Mouse (Mus musculus) ES-Bruce4 (cell line): ENCODE data around the gene Pcna. TPM values are rescaled to one million over a fixed set of nuclear protein-coding genes. Genes with fewer than 3 reads are reported as not detected.

Experiments used
- H3K27ac ChIP-seq: 2 replicates; pipeline ENCODE4 v1.5.1; 2012; ENCODE audit warnings: low read length, inconsistent platforms; ENCODE audit not compliant: insufficient read depth
- H3K27me3 ChIP-seq: 2 replicates; pipeline ENCODE4 v1.6.1; 2012; ENCODE audit warnings: mild to moderate bottlenecking, low read length, inconsistent platforms; ENCODE audit not compliant: control insufficient read depth, poor library complexity, insufficient read depth, severe bottlenecking
- H3K36me3 ChIP-seq: 2 replicates; pipeline ENCODE4 v1.6.1; 2012; ENCODE audit warnings: inconsistent platforms, mild to moderate bottlenecking, low read length, moderate library complexity; ENCODE audit not compliant: control insufficient read depth, poor library complexity, insufficient read depth, severe bottlenecking
- H3K4me1 ChIP-seq: one replicate; pipeline ENCODE4 v1.8.1; 2011; ENCODE audit warnings: low read length; ENCODE audit not compliant: control insufficient read depth, insufficient read depth
- H3K4me3 ChIP-seq: 2 replicates; pipeline ENCODE4 v1.5.1; 2011; ENCODE audit warnings: low read depth, mild to moderate bottlenecking, low read length
- H3K9ac ChIP-seq: 2 replicates; pipeline ENCODE4 v1.6.1; 2012; ENCODE audit warnings: low read depth, mild to moderate bottlenecking, inconsistent platforms; ENCODE audit not compliant: poor library complexity, severe bottlenecking
- H3K9me3 ChIP-seq: replicated peaks from 2 replicates; pipeline ENCODE4 v1.6.1; 2012; ENCODE audit warnings: mild to moderate bottlenecking, low read length, inconsistent platforms; ENCODE audit not compliant: control insufficient read depth, poor library complexity, insufficient read depth, severe bottlenecking
- CTCF ChIP-seq: IDR thresholded peaks from one replicate; pipeline ENCODE4 v1.8.1; 2011; ENCODE audit warnings: low read depth, low read length
- EP300 ChIP-seq: IDR thresholded peaks from 2 replicates; pipeline ENCODE4 v1.6.1; 2011; ENCODE audit warnings: low read depth, low read length; ENCODE audit not compliant: insufficient read depth
- POLR2A ChIP-seq: IDR thresholded peaks from one replicate; pipeline ENCODE4 v1.8.1; 2011; ENCODE audit warnings: low read length; ENCODE audit not compliant: insufficient read depth
- polyA plus RNA-seq: library from polyadenylated mRNA; stranded (reverse); fragments of >200 nt; gene quantifications from 2 replicates; pipeline ENCODE4 v1.2.4, GENCODE M21; 2011; ENCODE audit warnings: low read depth; ENCODE audit not compliant: missing spikeins, insufficient read depth, insufficient read length

Gene Pcna
- polyA plus RNA-seq, 1 experiment: 368 TPM

GRCm38 (mm10) chr2:132232413-132232945, 20.6 kb downstream of the Pcna start:
- Histone ChIP-seq H3K36me3 (no peaks in the 10 kb centered on the region), H3K9ac (no peak overlapping the region), H3K9me3 (peaks cover 3% of the 10 kb centered on the region; the same call in 1 of the 2 replicates), H3K27ac (no peak overlapping the region), H3K4me3 (no peak overlapping the region), H3K4me1 (peaks cover 8% of the 10 kb centered on the region), H3K27me3 (no peaks in the 10 kb centered on the region)
- TF ChIP-seq POLR2A (no peak), CTCF (no peak), EP300 (no peak)

GRCm38 (mm10) chr2:132224359-132224758, 28.8 kb downstream of the Pcna start:
- TF ChIP-seq EP300 (no peak), POLR2A (no peak)
- no peak overlapping the region for H3K27ac ChIP-seq
- no peak overlapping the region for H3K9ac ChIP-seq
- no peaks in the 10 kb centered on the region for H3K4me1 ChIP-seq
- no peaks in the 10 kb centered on the region for H3K36me3 ChIP-seq
- H3K4me3 ChIP-seq: no peak overlapping the region
- no peaks in the 10 kb centered on the region; the same call in 1 of the 2 replicates for H3K27me3 ChIP-seq
- peaks cover 6% of the 10 kb centered on the region; the same call in 1 of the 2 replicates for H3K9me3 ChIP-seq

- Histone ChIP-seq H3K27ac (no peak overlapping the region), H3K9ac (no peak overlapping the region), H3K27me3 (no peaks in the 10 kb centered on the region; the same call in 1 of the 2 replicates), H3K9me3 (no peaks in the 10 kb centered on the region), H3K4me1 (no peaks in the 10 kb centered on the region), H3K36me3 (no peaks in the 10 kb centered on the region), H3K4me3 (no peak overlapping the region)
- TF ChIP-seq POLR2A: no peak
- no peak for TF ChIP-seq EP300
- no peak for TF ChIP-seq CTCF
Measured at GRCm38 (mm10) chr2:132221611-132222073, 31.5 kb downstream of the Pcna start.

- no peak for TF ChIP-seq POLR2A
- TF ChIP-seq EP300: peak; percentile 80; the same call in 1 of the 2 replicates
- H3K36me3 ChIP-seq: no peaks in the 10 kb centered on the region
Measured at GRCm38 (mm10) chr2:132211995-132212656, 41.0 kb downstream of the Pcna start.

GRCm38 (mm10) chr2:132210806-132211312, 42.3 kb downstream of the Pcna start:
- Histone ChIP-seq H3K36me3 (no peaks in the 10 kb centered on the region), H3K27ac (no peak overlapping the region), H3K4me1 (peaks cover 8% of the 10 kb centered on the region)

More at GRCm38 (mm10) chr2:132211995-132212656, 41.0 kb downstream of the Pcna start:
- no peak overlapping the region for H3K4me3 ChIP-seq
- H3K9me3 ChIP-seq: no peaks in the 10 kb centered on the region
- no peak overlapping the region for H3K9ac ChIP-seq
- H3K27me3 ChIP-seq: no peaks in the 10 kb centered on the region
- H3K27ac ChIP-seq: no peak overlapping the region
- H3K4me1 ChIP-seq: peaks cover 8% of the 10 kb centered on the region

GRCm38 (mm10) chr2:132208246-132208881, 44.8 kb downstream of the Pcna start:
- Histone ChIP-seq H3K4me1 (peaks cover 8% of the 10 kb centered on the region), H3K27me3 (no peaks in the 10 kb centered on the region), H3K27ac (no peak overlapping the region), H3K4me3 (no peak overlapping the region), H3K9me3 (no peaks in the 10 kb centered on the region), H3K36me3 (no peaks in the 10 kb centered on the region), H3K9ac (no peak overlapping the region)
- TF ChIP-seq EP300 (no peak), CTCF (no peak), POLR2A (no peak)

More at GRCm38 (mm10) chr2:132210806-132211312, 42.3 kb downstream of the Pcna start:
- no peak overlapping the region for H3K4me3 ChIP-seq
- H3K27me3 ChIP-seq: no peaks in the 10 kb centered on the region
- TF ChIP-seq EP300 (no peak), POLR2A (no peak), CTCF (no peak)
- no peaks in the 10 kb centered on the region for H3K9me3 ChIP-seq
- no peak overlapping the region for H3K9ac ChIP-seq
